In genomic region chr2:33282877-33283276, GRCm38 (mm10) we compare ENCODE assay signal across 8 mouse cellular contexts.
A peak's percentile ranks its signal among the peaks of the same experiment; 100 is the strongest.
DNase-seq lines count a peak whose midpoint lies in the region; ATAC-seq and TF ChIP-seq lines count a peak whose summit lies in the region.

No protein-coding gene starts in this region.

- H3K4me1 ChIP-seq in midbrain, embryonic 16.5 days (ENCODE audit: control insufficient read depth, insufficient read depth, low read length), result no peaks in the 10 kb centered on the region
- 0 out of 2 replicates have a peak, but pooled peaks cover 3% of the 10 kb centered on the region for H3K4me1 ChIP-seq in midbrain, embryonic 13.5 days (replicated peaks)
- no peaks in the 10 kb centered on the region for H3K4me1 ChIP-seq in midbrain, postnatal 0 days (ENCODE audit: insufficient read depth, low read length)

- TF ChIP-seq CTCF in midbrain, postnatal 0 days (IDR thresholded peaks at IDR 0.05), result no peak

- H3K9ac ChIP-seq in midbrain, embryonic 16.5 days (ENCODE audit: low read depth, low read length), result no peak overlapping the region
- no peak overlapping the region for H3K9ac ChIP-seq in midbrain, embryonic 13.5 days (replicated peaks)
- no peak overlapping the region for H3K9ac ChIP-seq in midbrain, postnatal 0 days (replicated peaks; ENCODE audit: low read length, poor library complexity, severe bottlenecking)

- H3K36me3 ChIP-seq in midbrain, embryonic 16.5 days (ENCODE audit: control insufficient read depth, insufficient read depth, low read length), result peaks cover 5% of the 10 kb centered on the region; the same call in 1 of the 2 replicates
- H3K36me3 ChIP-seq in midbrain, embryonic 13.5 days, result peaks cover 29% of the 10 kb centered on the region
- H3K36me3 ChIP-seq in midbrain, postnatal 0 days (ENCODE audit: insufficient read depth, low read length), result peaks cover 19% of the 10 kb centered on the region

- H3K27ac ChIP-seq in midbrain, embryonic 16.5 days (ENCODE audit: low read length), result 0 out of 2 replicates have a peak overlapping the region, but pooled peaks have one; percentile 18
- no peak overlapping the region; the same call in 1 of the 2 replicates for H3K27ac ChIP-seq in midbrain, embryonic 13.5 days
- H3K27ac ChIP-seq in midbrain, postnatal 0 days (ENCODE audit: low read depth, low read length), result no peak overlapping the region

- H3K4me2 ChIP-seq in midbrain, embryonic 16.5 days (ENCODE audit: low read length), result no peak overlapping the region
- no peak overlapping the region for H3K4me2 ChIP-seq in midbrain, embryonic 13.5 days (replicated peaks)
- no peak overlapping the region for H3K4me2 ChIP-seq in midbrain, postnatal 0 days (ENCODE audit: low read depth, low read length, poor library complexity, severe bottlenecking)

- peak; percentile 87 for DNase-seq in cerebellum, adult 9-10 months
- DNase-seq in heart, postnatal 25 days (ENCODE audit: low spot score), result peak; percentile 67
- peak; percentile 78 for DNase-seq in midbrain, postnatal 0 days (ENCODE audit: low spot score)
- DNase-seq in embryo, embryonic 10.5 days (ENCODE audit: low spot score), result no peak
- DNase-seq in frontal cortex, postnatal 10 days (ENCODE audit: low spot score in 2 of 2), result no peak

- 68% methylated on average over 4 of the region's 4 CpGs for WGBS in midbrain, embryonic 16.5 days
- WGBS in midbrain, embryonic 13.5 days, result 78% methylated on average over 4 of the region's 4 CpGs
- 53% methylated on average over 4 of the region's 4 CpGs for WGBS in midbrain, postnatal 0 days

- no peak for ATAC-seq in midbrain, embryonic 16.5 days
- no peak for ATAC-seq in midbrain, embryonic 13.5 days
- ATAC-seq in midbrain, postnatal 0 days (ENCODE audit: low FRiP score), result 0 out of 2 replicates have a peak, but pooled peaks have one; percentile 41
- no peak for ATAC-seq in granulocyte monocyte progenitor cell, adult 5-6 weeks (replicated peaks; ENCODE audit: poor library complexity, severe bottlenecking)

- intact Hi-C loops in heart, postnatal 25 days (cut with DNase I), result loop anchor here (5.0 kb wide), 1 partner anchor 64 kb away; no protein-coding TSS in a partner anchor

- no peak overlapping the region for H3K4me3 ChIP-seq in midbrain, embryonic 16.5 days (ENCODE audit: low read depth, low read length)
- H3K4me3 ChIP-seq in midbrain, embryonic 13.5 days (replicated peaks), result no peak overlapping the region
- H3K4me3 ChIP-seq in midbrain, postnatal 0 days (ENCODE audit: low read depth, low read length), result no peak overlapping the region

- no peaks in the 10 kb centered on the region for H3K27me3 ChIP-seq in midbrain, embryonic 16.5 days (ENCODE audit: control insufficient read depth, insufficient read depth, low read depth, low read length)
- H3K27me3 ChIP-seq in midbrain, embryonic 13.5 days, result no peaks in the 10 kb centered on the region
- H3K27me3 ChIP-seq in midbrain, postnatal 0 days (ENCODE audit: insufficient read depth, low read length), result no peaks in the 10 kb centered on the region

- H3K9me3 ChIP-seq in midbrain, embryonic 16.5 days (replicated peaks; ENCODE audit: control insufficient read depth, low read length, poor library complexity, severe bottlenecking), result peaks cover 2% of the 10 kb centered on the region; the same call in 1 of the 2 replicates
- H3K9me3 ChIP-seq in midbrain, embryonic 13.5 days, result no peaks in the 10 kb centered on the region
- H3K9me3 ChIP-seq in midbrain, postnatal 0 days (ENCODE audit: low read length), result no peaks in the 10 kb centered on the region

Comparison
In these comparisons a context has a peak if more than half of its experiments do, and no peak if none do; other contexts are left out.
1. DNase-seq: peak in cerebellum, adult 9-10 months (single experiment), heart, postnatal 25 days (single experiment) and midbrain, postnatal 0 days (single experiment); none in embryo, embryonic 10.5 days (single experiment) and frontal cortex, postnatal 10 days (0 of 2).